Mouse (Mus musculus) heart, postnatal 25 days (tissue): ENCODE data around the gene Scube2. TPM values are rescaled to one million over a fixed set of nuclear protein-coding genes. Genes with fewer than 3 reads are reported as not detected.

Experiments
- DNase-seq: peaks from one replicate; pipeline ENCODE4 v3.0.0; 2022; ENCODE audit warnings: low spot score
- intact Hi-C: fragments of 180-260 bp; cut with DNase I; formaldehyde crosslinking; loops from one replicate; pipeline ENCODE4 v1.15.1; 2025
- total RNA-seq, 2 experiments: library from RNA; stranded (reverse); gene quantifications; 2 replicates each; pipeline ENCODE4 v1.2.3; 2021

The Scube2 gene
- total RNA-seq, 2 experiments from 2014 or later, result 22.6 to 24.0 TPM

DNA sequence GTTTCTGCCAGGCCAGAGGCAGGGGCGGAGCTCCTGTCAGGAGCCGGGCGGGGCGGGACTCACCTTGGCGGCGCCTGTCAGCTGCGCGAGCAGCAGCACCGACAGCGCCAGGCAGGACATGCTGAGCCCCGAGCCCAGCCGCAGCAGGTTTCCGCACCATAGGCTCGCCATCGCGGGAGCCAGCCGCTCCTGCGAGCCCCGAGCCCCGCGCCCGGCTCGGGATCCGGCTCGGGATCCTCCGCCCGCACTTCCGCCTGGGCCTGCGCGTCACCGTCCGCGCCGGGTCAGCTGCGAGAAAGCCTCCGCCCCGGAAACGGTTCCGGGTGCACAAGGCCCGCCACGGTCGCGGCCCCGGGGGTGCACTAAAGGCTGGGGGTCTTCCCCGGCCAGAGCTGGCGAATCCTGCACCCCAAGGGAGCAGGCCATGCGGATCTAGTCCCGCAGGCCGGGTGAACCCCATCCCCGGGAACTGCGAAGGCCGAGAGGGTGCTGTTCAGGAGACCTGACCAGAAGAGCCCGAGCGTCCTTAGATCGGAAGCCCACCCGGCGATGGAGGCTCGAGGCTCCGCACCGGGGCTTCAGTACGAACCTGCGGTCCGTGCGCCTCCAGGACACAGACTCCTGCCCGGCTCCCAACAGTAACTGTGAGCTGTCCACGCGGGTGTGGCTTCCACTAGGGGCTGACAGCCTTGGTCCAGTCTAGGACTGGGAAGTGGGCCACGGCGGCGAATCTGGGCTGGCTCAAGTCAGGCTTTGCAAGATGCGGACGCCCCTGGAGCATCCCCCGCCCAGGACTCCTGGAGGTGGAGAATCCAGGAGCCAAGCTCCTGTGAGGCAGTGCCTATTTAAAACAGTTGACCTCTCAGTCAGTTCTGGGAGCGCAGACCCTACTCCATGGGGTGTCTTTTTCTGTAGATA, 113.2 kb downstream of the Scube2 start, which contains the start of gene Tmem9b:
Gene Tmem9b, minus strand, starts transcription at position 868 of the 918 bp plus-strand sequence.
- intact Hi-C loops, result no loop called here
- peak; percentile 75 for DNase-seq

DNA sequence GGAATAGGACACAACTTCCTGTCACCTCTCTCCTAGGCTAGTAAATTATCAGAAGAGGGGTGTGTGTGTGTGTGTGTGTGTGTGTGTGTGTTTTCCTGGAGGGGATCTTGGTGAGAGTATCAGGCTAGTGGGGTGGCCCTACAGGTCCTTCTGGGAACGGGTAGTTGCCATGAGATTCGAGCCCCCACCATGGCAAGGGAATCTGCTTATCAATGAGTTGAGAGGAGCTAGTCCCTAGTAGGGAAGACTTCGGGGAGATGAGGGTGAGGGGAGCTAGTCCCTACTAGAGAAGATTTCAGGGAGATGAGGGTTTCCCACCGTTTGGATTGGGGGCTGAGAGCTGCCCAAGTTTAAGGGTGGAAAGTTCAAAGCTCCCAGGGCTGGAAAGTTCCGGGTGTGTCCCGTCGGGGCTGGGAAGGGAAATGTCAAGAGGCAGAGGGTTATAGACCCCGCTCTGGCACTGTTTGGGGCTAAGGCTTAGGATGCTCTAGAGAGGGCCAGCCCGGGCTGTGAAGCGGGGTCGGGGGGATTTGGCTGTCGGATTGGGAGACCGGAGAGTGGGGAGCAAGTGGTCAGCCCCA, 114.0 kb downstream of the Scube2 start:
- DNase-seq, result no peak
- intact Hi-C loops, result no loop called here

Other genes with a start within 250 kb of the Scube2 start
- 10 to 100 TPM; 28.0 to 30.2 TPM for gene St5, start 162.1 kb downstream of the Scube2 start, total RNA-seq
- gene Akip1, start 162.0 kb downstream of the Scube2 start, total RNA-seq, result 10 to 100 TPM; 12.7 to 12.8 TPM
- not detected for gene BC051019, start 141.8 kb downstream of the Scube2 start, total RNA-seq
- gene Ascl3, start 134.0 kb downstream of the Scube2 start, total RNA-seq, result not detected
- gene Tmem9b, start 112.8 kb downstream of the Scube2 start, total RNA-seq, result 10 to 100 TPM; 28.5 to 31.3 TPM
- under 1 TPM; 0.39 to 0.45 TPM for gene Nrip3, start 83.7 kb downstream of the Scube2 start, total RNA-seq
- 100 to 1,000 TPM; 144 to 148 TPM for gene Dennd5a, start 94.8 kb upstream of the Scube2 start, total RNA-seq
- 10 to 100 TPM; 45.8 to 56.8 TPM for gene Tmem41b, start 121.2 kb upstream of the Scube2 start, total RNA-seq
- 100 to 1,000 TPM in 1 of 2 experiments, 10 to 100 TPM in 1; 98.6 to 101 TPM for gene Ipo7, start 152.6 kb upstream of the Scube2 start, total RNA-seq
- gene Zfp143, start 195.5 kb upstream of the Scube2 start, total RNA-seq, result 1 to 10 TPM; 8.9 to 10.0 TPM